Mouse (Mus musculus) gastrocnemius, postnatal 25 days (tissue): ENCODE results near the gene Pdzd2. TPM values are rescaled to one million over a fixed set of nuclear protein-coding genes. Genes with fewer than 3 reads are reported as not detected.

ENCODE experiments used
- DNase-seq: peaks from one replicate; pipeline ENCODE4 v3.0.0; 2022
- total RNA-seq, 2 experiments: library from RNA; stranded (reverse); gene quantifications; 1 replicate in 1 of 2; 2 replicates in 1 of 2; pipeline ENCODE4 v1.2.3; 2021

Pdzd2 gene
- total RNA-seq, 2 experiments from 2014 or later = 18.9 to 19.3 TPM

- DNase-seq = no peak
Observed at GRCm38 (mm10) chr15:12732613-12733012, 7.1 kb downstream of the Pdzd2 start.

GRCm38 (mm10) chr15:12728381-12728780, 11.3 kb downstream of the Pdzd2 start:
- DNase-seq = no peak

GRCm38 (mm10) chr15:12725256-12725655, 14.5 kb downstream of the Pdzd2 start:
- no peak for DNase-seq

- no peak for DNase-seq
Observed at GRCm38 (mm10) chr15:12721684-12722500, 17.8 kb downstream of the Pdzd2 start.

GRCm38 (mm10) chr15:12718819-12719218, 20.9 kb downstream of the Pdzd2 start:
- no peak for DNase-seq

- DNase-seq = no peak
Observed at GRCm38 (mm10) chr15:12717410-12717809, 22.3 kb downstream of the Pdzd2 start.

GRCm38 (mm10) chr15:12716881-12717280, 22.8 kb downstream of the Pdzd2 start:
- DNase-seq = no peak

GRCm38 (mm10) chr15:12714322-12714721, 25.4 kb downstream of the Pdzd2 start:
- DNase-seq = peak; percentile 32

- DNase-seq = no peak
Observed at GRCm38 (mm10) chr15:12713216-12713615, 26.5 kb downstream of the Pdzd2 start.

GRCm38 (mm10) chr15:12710036-12710435, 29.7 kb downstream of the Pdzd2 start:
- DNase-seq = peak; percentile 62

- no peak for DNase-seq
Observed at GRCm38 (mm10) chr15:12708297-12708696, 31.4 kb downstream of the Pdzd2 start.

GRCm38 (mm10) chr15:12706902-12707301, 32.8 kb downstream of the Pdzd2 start:
- DNase-seq = no peak

- DNase-seq = peak; percentile 34
Observed at GRCm38 (mm10) chr15:12700367-12700766, 39.4 kb downstream of the Pdzd2 start.

- DNase-seq = no peak
Observed at GRCm38 (mm10) chr15:12697741-12698140, 42.0 kb downstream of the Pdzd2 start.

GRCm38 (mm10) chr15:12696889-12697288, 42.8 kb downstream of the Pdzd2 start:
- DNase-seq = no peak

GRCm38 (mm10) chr15:12689716-12690381, 49.9 kb downstream of the Pdzd2 start:
- no peak for DNase-seq

GRCm38 (mm10) chr15:12682549-12682948, 57.2 kb downstream of the Pdzd2 start:
- DNase-seq = peak; percentile 24

GRCm38 (mm10) chr15:12681891-12682290, 57.8 kb downstream of the Pdzd2 start:
- DNase-seq = no peak

- DNase-seq = peak; percentile 36
Observed at GRCm38 (mm10) chr15:12680750-12681149, 59.0 kb downstream of the Pdzd2 start.

GRCm38 (mm10) chr15:12679996-12680395, 59.7 kb downstream of the Pdzd2 start:
- DNase-seq = no peak

- no peak for DNase-seq
Observed at GRCm38 (mm10) chr15:12678540-12679112, 61.1 kb downstream of the Pdzd2 start.

- DNase-seq = peak; percentile 36
Observed at GRCm38 (mm10) chr15:12675366-12675765, 64.4 kb downstream of the Pdzd2 start.

- no peak for DNase-seq
Observed at GRCm38 (mm10) chr15:12674026-12674425, 65.7 kb downstream of the Pdzd2 start.
